Mouse (Mus musculus) yolk sac, embryonic 10.5 days (tissue): ENCODE data around the gene Dync1i2.

Source experiments
- DNase-seq: peaks from one replicate; pipeline ENCODE4 v3.0.0-alpha.2; 2017; ENCODE audit warnings: low spot score

The Dync1i2 gene

GRCm38 (mm10) chr2:71269332-71269731, 57.8 kb downstream of the Dync1i2 start:
- no peak for DNase-seq

- no peak for DNase-seq
These were observed 58.6 kb downstream of the Dync1i2 start for GRCm38 (mm10) chr2:71270085-71270484.

- DNase-seq, result peak; percentile 25
These were observed 62.6 kb downstream of the Dync1i2 start for GRCm38 (mm10) chr2:71273955-71274679.

GRCm38 (mm10) chr2:71275734-71276133, 64.2 kb downstream of the Dync1i2 start:
- DNase-seq, result no peak

- DNase-seq, result no peak
These were observed 67.6 kb downstream of the Dync1i2 start for GRCm38 (mm10) chr2:71278791-71279775.

- no peak for DNase-seq
These were observed 70.5 kb downstream of the Dync1i2 start for GRCm38 (mm10) chr2:71281981-71282380.

GRCm38 (mm10) chr2:71290107-71290775, 78.7 kb downstream of the Dync1i2 start:
- peak; percentile 43 for DNase-seq

- no peak for DNase-seq
These were observed 80.1 kb downstream of the Dync1i2 start for GRCm38 (mm10) chr2:71291566-71291965.

GRCm38 (mm10) chr2:71293983-71294382, 82.5 kb downstream of the Dync1i2 start:
- no peak for DNase-seq

GRCm38 (mm10) chr2:71294489-71294888, 83.0 kb downstream of the Dync1i2 start:
- DNase-seq, result no peak

GRCm38 (mm10) chr2:71295844-71296243, 84.3 kb downstream of the Dync1i2 start:
- no peak for DNase-seq

GRCm38 (mm10) chr2:71297501-71297900, 86.0 kb downstream of the Dync1i2 start:
- DNase-seq, result no peak

- DNase-seq, result no peak
These were observed 87.2 kb downstream of the Dync1i2 start for GRCm38 (mm10) chr2:71298729-71299128.

GRCm38 (mm10) chr2:71302156-71302663, 90.7 kb downstream of the Dync1i2 start:
- no peak for DNase-seq

GRCm38 (mm10) chr2:71303221-71303620, 91.7 kb downstream of the Dync1i2 start:
- no peak for DNase-seq

GRCm38 (mm10) chr2:71304821-71305220, 93.3 kb downstream of the Dync1i2 start:
- DNase-seq, result no peak

GRCm38 (mm10) chr2:71306357-71306756, 94.9 kb downstream of the Dync1i2 start:
- DNase-seq, result no peak

- no peak for DNase-seq
These were observed 98.2 kb downstream of the Dync1i2 start for GRCm38 (mm10) chr2:71309726-71310125.

GRCm38 (mm10) chr2:71312067-71312466, 100.6 kb downstream of the Dync1i2 start:
- DNase-seq, result peak; percentile 18
